Mouse (Mus musculus): Measurements from ENCODE around the gene Nomo1.

Nomo1 gene

GRCm38 (mm10) chr7:46033109-46033869, at the start of gene Nomo1:
Gene Nomo1, plus strand, starts transcription at chr7:46033698.
- ChIA-PET POLR2A (interaction anchor here in 3 of 4 experiments (0.5 to 3.4 kb wide), 21 partner anchors 8 to 639 kb away, joined by 3 to 9 read pairs (median 3); partner anchors contain the start of genes Sphk2 (in 2 of the 3), Syngr4 (in 1 of the 3) and Tmem143 (in 1 of the 3)), CTCF (interaction anchor here (0.5 to 1.6 kb wide), 13 partner anchors 8 to 1569 kb away, joined by 3 to 8 read pairs (median 4); partner anchors contain the start of genes Ccdc114 (in 1 of the 4) and Kdelr1 (in 1 of the 4))

GRCm38 (mm10) chr7:45986893-45987292, 46.6 kb upstream of the Nomo1 start:
- POLR2A ChIA-PET: interaction anchor here in 1 of 4 experiments (0.9 to 1.0 kb wide), 2 partner anchors 14 to 16 kb away, joined by 4 to 5 read pairs; no protein-coding TSS in a partner anchor
- CTCF ChIA-PET: interaction anchor here in 1 of 4 experiments (0.5 to 1.8 kb wide), 3 partner anchors 16 to 98 kb away, joined by 3 to 9 read pairs (median 4); no protein-coding TSS in a partner anchor

GRCm38 (mm10) chr7:45988344-45988743, 45.2 kb upstream of the Nomo1 start:
- ChIA-PET POLR2A (interaction anchor here in 1 of 4 experiments (1.0 kb wide), 1 partner anchor 10 kb away, joined by 3 read pairs; no protein-coding TSS in a partner anchor), CTCF (interaction anchor here in 1 of 4 experiments (0.6 to 1.8 kb wide), 2 partner anchors 14 to 64 kb away, joined by 3 to 9 read pairs; partner anchors contain the start of gene Ccdc114)

GRCm38 (mm10) chr7:45992470-45992869, 41.0 kb upstream of the Nomo1 start:
- ChIA-PET POLR2A (no interaction called here), CTCF (interaction anchor here in 1 of 4 experiments (1.5 kb wide), 1 partner anchor 11 kb away, joined by 3 read pairs; no protein-coding TSS in a partner anchor)

GRCm38 (mm10) chr7:46000577-46000976, 32.9 kb upstream of the Nomo1 start:
- CTCF ChIA-PET: no interaction called here
- POLR2A ChIA-PET: interaction anchor here in 1 of 4 experiments (0.6 kb wide), 1 partner anchor 425 kb away, joined by 3 read pairs; no protein-coding TSS in a partner anchor

- ChIA-PET CTCF (interaction anchor here (0.5 to 1.9 kb wide), 38 partner anchors 10 to 266 kb away, joined by 3 to 15 read pairs (median 4); partner anchors contain the start of genes Abcc6 (in 1 of the 4) and Kdelr1 (in 1 of the 4)), POLR2A (interaction anchor here in 2 of 4 experiments (0.6 to 2.3 kb wide), 6 partner anchors 10 to 106 kb away, joined by 3 to 12 read pairs (median 4); partner anchors contain the start of genes Tmem143 (in 2 of the 2) and Syngr4 (in 1 of the 2))
These were observed 30.8 kb upstream of the Nomo1 start for GRCm38 (mm10) chr7:46002748-46003147.

GRCm38 (mm10) chr7:46009578-46009977, 23.9 kb upstream of the Nomo1 start:
- ChIA-PET CTCF (interaction anchor here in 3 of 4 experiments (0.6 to 2.2 kb wide), 8 partner anchors 32 to 270 kb away, joined by 3 to 8 read pairs (median 3); no protein-coding TSS in a partner anchor), POLR2A (interaction anchor here in 1 of 4 experiments (0.6 kb wide), 1 partner anchor 190 kb away, joined by 3 read pairs; no protein-coding TSS in a partner anchor)

GRCm38 (mm10) chr7:46012121-46012520, 21.4 kb upstream of the Nomo1 start:
- ChIA-PET CTCF (no interaction called here), POLR2A (interaction anchor here in 3 of 4 experiments (0.6 to 2.0 kb wide), 5 partner anchors 10 to 295 kb away, joined by 3 to 12 read pairs (median 4); partner anchors contain the start of gene Sphk2 (in 1 of the 3))

- POLR2A ChIA-PET: interaction anchor here in 3 of 4 experiments (1.0 to 2.2 kb wide), 20 partner anchors 10 to 296 kb away, joined by 3 to 12 read pairs (median 4); partner anchors contain the start of genes Sphk2 (in 2 of the 3), Syngr4 (in 2 of the 3) and Tmem143 (in 2 of the 3)
- CTCF ChIA-PET: interaction anchor here (0.6 to 1.6 kb wide), 15 partner anchors 10 to 274 kb away, joined by 3 to 8 read pairs (median 4); partner anchors contain the start of genes Ccdc114 (in 1 of the 4), Kdelr1 (in 1 of the 4), Nomo1 (in 1 of the 4) and Syngr4 (in 1 of the 4)
These were observed 20.1 kb upstream of the Nomo1 start for GRCm38 (mm10) chr7:46013266-46014010.

GRCm38 (mm10) chr7:46019594-46019993, 13.9 kb upstream of the Nomo1 start:
- POLR2A ChIA-PET: interaction anchor here in 1 of 4 experiments (0.7 kb wide), 1 partner anchor 33 kb away, joined by 3 read pairs; no protein-coding TSS in a partner anchor

GRCm38 (mm10) chr7:46021951-46022350, 11.5 kb upstream of the Nomo1 start:
- ChIA-PET POLR2A (no interaction called here), CTCF (interaction anchor here in 1 of 4 experiments (0.9 kb wide), 1 partner anchor 7 kb away, joined by 3 read pairs; no protein-coding TSS in a partner anchor)

More at GRCm38 (mm10) chr7:46019594-46019993, 13.9 kb upstream of the Nomo1 start:
- CTCF ChIA-PET: interaction anchor here in 2 of 4 experiments (0.5 to 0.8 kb wide), 2 partner anchors 69 to 653 kb away, joined by 6 to 10 read pairs; partner anchors contain the start of gene Ppfia3 (in 1 of the 2)

- CTCF ChIA-PET: no interaction called here
- POLR2A ChIA-PET: interaction anchor here in 2 of 4 experiments (0.7 to 1.6 kb wide), 3 partner anchors 7 to 608 kb away, joined by 3 to 5 read pairs (median 4); no protein-coding TSS in a partner anchor
These were observed 8.1 kb upstream of the Nomo1 start for GRCm38 (mm10) chr7:46025436-46025835.

- ChIA-PET POLR2A (interaction anchor here in 2 of 4 experiments (1.0 to 1.8 kb wide), 4 partner anchors 11 to 28 kb away, joined by 3 to 7 read pairs (median 5); no protein-coding TSS in a partner anchor), CTCF (interaction anchor here in 1 of 4 experiments (0.6 to 1.1 kb wide), 2 partner anchors 26 to 813 kb away, joined by 3 to 4 read pairs; partner anchors contain the start of gene Tead2)
These were observed 4.8 kb upstream of the Nomo1 start for GRCm38 (mm10) chr7:46028681-46029080.

GRCm38 (mm10) chr7:46029299-46030144, 4.0 kb upstream of the Nomo1 start:
- ChIA-PET CTCF (interaction anchor here in 3 of 4 experiments (0.6 to 1.2 kb wide), 7 partner anchors 11 to 814 kb away, joined by 3 to 5 read pairs (median 4); partner anchors contain the start of genes Gys1 (in 1 of the 3), Lmtk3 (in 1 of the 3) and Tead2 (in 1 of the 3)), POLR2A (interaction anchor here in 2 of 4 experiments (0.7 to 1.8 kb wide), 8 partner anchors 12 to 686 kb away, joined by 3 to 7 read pairs (median 4); partner anchors contain the start of gene Cyth2 (in 1 of the 2))

- ChIA-PET CTCF (interaction anchor here in 3 of 4 experiments (0.6 to 1.2 kb wide), 4 partner anchors 11 to 596 kb away, joined by 3 to 5 read pairs (median 4); partner anchors contain the start of genes Gys1 (in 1 of the 3) and Lmtk3 (in 1 of the 3)), POLR2A (interaction anchor here in 2 of 4 experiments (0.7 to 1.4 kb wide), 5 partner anchors 12 to 687 kb away, joined by 3 to 5 read pairs (median 3); partner anchors contain the start of gene Cyth2 (in 1 of the 2))
These were observed 3.4 kb upstream of the Nomo1 start, which contains the start of gene Abcc6 for GRCm38 (mm10) chr7:46030145-46030488. Gene Abcc6, minus strand, starts transcription at chr7:46030302.

GRCm38 (mm10) chr7:46031075-46031474, 2.4 kb upstream of the Nomo1 start:
- POLR2A ChIA-PET: interaction anchor here in 1 of 4 experiments (1.4 kb wide), 1 partner anchor 13 kb away, joined by 3 read pairs; no protein-coding TSS in a partner anchor
- CTCF ChIA-PET: no interaction called here
